Mouse (Mus musculus): ENCODE measurements around the gene Megf6.

DNA sequence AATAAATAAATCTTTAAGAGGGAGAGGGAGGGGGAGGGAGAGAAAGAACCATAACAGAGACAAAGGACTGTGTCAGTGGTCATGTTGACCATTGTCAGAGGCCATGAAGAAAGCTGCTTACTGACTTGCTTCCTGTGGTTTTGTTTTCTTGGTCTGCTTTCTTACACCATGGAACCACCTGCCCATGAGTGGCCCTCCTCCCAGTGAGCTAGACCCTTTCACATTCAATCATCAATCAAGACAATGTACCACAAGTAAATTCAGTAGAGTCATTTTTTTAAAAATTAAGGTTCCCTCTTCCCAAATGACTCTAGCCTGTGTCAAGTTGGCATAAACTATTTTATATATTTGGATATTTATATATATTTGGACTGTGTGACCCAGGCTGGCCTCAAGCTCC lies 40.6 kb upstream of the Megf6 start:
- TF ChIP-seq CTCF (IDR thresholded peaks at IDR 0.05; ENCODE audit: low read depth, low read length) (no peak), POLR2A (IDR thresholded peaks at IDR 0.05; ENCODE audit: extremely low read depth, insufficient read depth, low read length) (no peak)

Measured in liver, adult 2 months (tissue).